Mouse (Mus musculus) CD4-positive, CD25-positive, alpha-beta regulatory T cell (primary cell): ENCODE measurements around the gene Hook1. TPM values are rescaled to one million over a fixed set of nuclear protein-coding genes. Genes with fewer than 3 reads are reported as not detected.

ENCODE experiments used
- polyA plus RNA-seq: library from polyadenylated mRNA; unstranded; fragments of 100-300 nt; shearing (Covaris generic); gene quantifications from one replicate; pipeline ENCODE4 v1.2.1, GENCODE M21; 2017

Hook1 gene
- 22.5 TPM for polyA plus RNA-seq

GRCm38 (mm10) chr4:95966928-95967724 lies at the start of gene Hook1:
Gene Hook1, plus strand, starts transcription at chr4:95967240.

Other genes with a start within 250 kb of the Hook1 start
- not detected for gene Cyp2j13, start 110.3 kb downstream of the Hook1 start, polyA plus RNA-seq
- not detected for gene Cyp2j12, start 173.9 kb downstream of the Hook1 start, polyA plus RNA-seq